ENCODE assay signal across 14 mouse cellular contexts in the genomic region with DNA sequence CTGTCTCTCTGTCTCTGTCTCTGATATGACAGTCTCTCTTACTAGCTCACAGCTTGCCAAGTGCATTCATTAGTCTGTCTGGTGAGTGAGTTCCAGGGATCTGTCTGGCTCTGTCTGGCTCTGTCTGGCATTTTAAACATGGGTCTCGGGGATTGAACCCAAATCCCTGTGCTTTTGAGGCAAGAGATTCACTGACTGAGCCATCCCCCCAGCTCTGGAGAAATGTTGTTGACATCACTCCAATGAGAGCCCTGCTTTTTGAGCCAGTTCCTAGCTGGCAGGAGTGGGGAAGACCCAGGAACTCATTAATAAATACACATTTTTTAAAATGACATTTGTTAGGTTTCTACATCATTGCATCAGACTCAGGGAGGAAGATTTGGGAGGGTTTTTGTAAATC.
"Had no signal": no experiment of that assay in that cellular context is flagged by ENCODE, and none has a peak within 500 bp of the region (broad histone marks: within the 10 kb centered on the region; RNA-seq: fewer than 3 reads in every experiment).

No protein-coding gene starts in this region.

- H3K9me3 ChIP-seq: midbrain, embryonic 13.5 days; midbrain, embryonic 15.5 days; neural tube, embryonic 12.5 days; stomach, embryonic 15.5 days had no signal

- H3K4me3 ChIP-seq: midbrain, embryonic 13.5 days; midbrain, embryonic 15.5 days; neural tube, embryonic 12.5 days; stomach, embryonic 15.5 days had no signal

- H3K36me3 ChIP-seq: midbrain, embryonic 13.5 days; midbrain, embryonic 15.5 days; neural tube, embryonic 12.5 days; stomach, embryonic 15.5 days had no signal

- H3K4me2 ChIP-seq: lung, embryonic 14.5 days; midbrain, embryonic 11.5 days; midbrain, embryonic 13.5 days; midbrain, embryonic 15.5 days; neural tube, embryonic 12.5 days; stomach, embryonic 15.5 days had no signal

- H3K27me3 ChIP-seq: midbrain, embryonic 13.5 days; midbrain, embryonic 15.5 days; neural tube, embryonic 12.5 days; stomach, embryonic 15.5 days had no signal

- ATAC-seq: midbrain, embryonic 13.5 days; midbrain, embryonic 15.5 days had no signal

- H3K9ac ChIP-seq: lung, embryonic 14.5 days; midbrain, embryonic 13.5 days; midbrain, embryonic 15.5 days; neural tube, embryonic 12.5 days; stomach, embryonic 15.5 days had no signal

- DNase-seq: lung, adult 18-20 months; lung, embryonic 14.5 days; lung, postnatal 10 days; lung, postnatal 4 days; right cerebral cortex, postnatal 14 days; thymus, adult 2 months; thymus, postnatal 25 days; thymus, postnatal 4 days had no signal

- H3K4me1 ChIP-seq: midbrain, embryonic 13.5 days; midbrain, embryonic 15.5 days; neural tube, embryonic 12.5 days; stomach, embryonic 15.5 days had no signal

- H3K27ac ChIP-seq: midbrain, embryonic 13.5 days; midbrain, embryonic 15.5 days; neural tube, embryonic 12.5 days; stomach, embryonic 15.5 days; stomach, postnatal 0 days had no signal
